Mouse (Mus musculus) forebrain, embryonic 10.5 days (tissue): ENCODE data around the gene Nudt22. TPM values are rescaled to one million over a fixed set of nuclear protein-coding genes. Genes with fewer than 3 reads are reported as not detected.

ENCODE experiments used
- DNase-seq: peaks from one replicate; pipeline ENCODE4 v3.0.0-alpha.2; 2017; ENCODE audit warnings: low spot score; ENCODE audit errors: extremely low spot score
- H3K27ac ChIP-seq: fragments of 300-500 bp; sonication (generic); 2 replicates; pipeline ENCODE4 v1.5.1; 2016; ENCODE audit warnings: mild to moderate bottlenecking
- H3K27me3 ChIP-seq: fragments of 300-500 bp; sonication (generic); 2 replicates; pipeline ENCODE4 v1.6.1; 2016; ENCODE audit warnings: mild to moderate bottlenecking; ENCODE audit not compliant: poor library complexity, severe bottlenecking
- H3K36me3 ChIP-seq: fragments of 300-500 bp; sonication (generic); replicated peaks from 2 replicates; pipeline ENCODE4 v1.6.1; 2016; ENCODE audit warnings: mild to moderate bottlenecking, moderate library complexity
- H3K4me1 ChIP-seq: fragments of 300-500 bp; sonication (generic); 2 replicates; pipeline ENCODE4 v1.6.1; 2016
- H3K4me3 ChIP-seq: fragments of 300-500 bp; sonication (generic); 2 replicates; pipeline ENCODE4 v1.5.1; 2016; ENCODE audit warnings: mild to moderate bottlenecking, moderate library complexity
- H3K9me3 ChIP-seq: fragments of 300-500 bp; sonication (generic); 2 replicates; pipeline ENCODE4 v1.6.1; 2016; ENCODE audit warnings: mild to moderate bottlenecking, moderate library complexity
- whole genome bisulfite sequencing: fragments of 180-500 bp; shearing (Covaris S2); methylation state at CpG from one replicate; pipeline ENCODE4 v1.1.7; 2016; 5-methylcytosine and 5-hydroxymethylcytosine counted together
- polyA plus RNA-seq: library from polyadenylated mRNA; unstranded; fragments of >200 nt; fragmentation: Nextera tagmentation; extraction: Ambion mirVana; gene quantifications from 2 replicates; pipeline ENCODE4 v1.2.1, GENCODE M21; 2016

Gene Nudt22
- polyA plus RNA-seq, 1 experiment from 2014 or later, result 18.4 TPM

DNA sequence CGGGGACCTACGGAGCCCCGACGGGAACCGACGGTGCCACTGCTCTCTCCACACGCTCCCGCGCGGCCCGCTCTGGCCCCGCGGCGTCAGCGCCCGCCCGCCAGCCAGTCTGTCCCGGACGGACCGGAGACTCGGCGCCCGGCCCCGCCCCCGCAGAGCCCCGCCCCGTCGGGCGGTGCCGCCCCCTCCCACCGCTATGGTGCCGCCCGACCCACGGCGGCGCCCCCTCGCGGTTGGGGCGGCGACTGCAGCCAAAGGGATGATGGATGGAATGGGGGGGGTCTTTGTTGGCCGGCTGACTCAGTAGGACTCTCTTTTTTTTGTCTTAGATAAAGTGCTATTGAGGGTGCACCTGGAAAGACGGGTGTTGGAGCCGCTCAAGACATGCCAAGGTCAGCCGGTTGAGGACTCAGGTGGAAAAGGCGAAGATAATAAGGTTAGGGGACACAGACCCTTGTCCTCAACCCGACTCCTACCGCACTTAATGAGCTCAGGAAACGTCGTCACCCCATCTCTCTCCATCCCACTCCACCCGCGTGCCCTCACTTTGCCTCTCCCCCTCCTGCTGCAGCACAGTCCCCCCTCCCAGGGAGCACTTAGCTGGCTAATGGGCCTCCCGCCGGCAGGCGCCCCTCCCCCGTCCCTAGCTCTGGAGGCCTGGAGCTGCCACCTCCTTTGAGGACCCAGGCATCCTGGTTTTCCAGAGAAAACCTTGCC lies 26.1 kb downstream of the Nudt22 start:
- WGBS, result 1% methylated on average over 54 of the region's 55 CpGs
- Histone ChIP-seq H3K9me3 (no peaks in the 10 kb centered on the region), H3K27ac (peak overlapping the region; percentile 81), H3K36me3 (peaks cover 19% of the 10 kb centered on the region), H3K4me1 (peaks cover 63% of the 10 kb centered on the region), H3K4me3 (peak overlapping the region; percentile 65), H3K27me3 (peaks cover 56% of the 10 kb centered on the region)
- DNase-seq, result peak; percentile 52

DNA sequence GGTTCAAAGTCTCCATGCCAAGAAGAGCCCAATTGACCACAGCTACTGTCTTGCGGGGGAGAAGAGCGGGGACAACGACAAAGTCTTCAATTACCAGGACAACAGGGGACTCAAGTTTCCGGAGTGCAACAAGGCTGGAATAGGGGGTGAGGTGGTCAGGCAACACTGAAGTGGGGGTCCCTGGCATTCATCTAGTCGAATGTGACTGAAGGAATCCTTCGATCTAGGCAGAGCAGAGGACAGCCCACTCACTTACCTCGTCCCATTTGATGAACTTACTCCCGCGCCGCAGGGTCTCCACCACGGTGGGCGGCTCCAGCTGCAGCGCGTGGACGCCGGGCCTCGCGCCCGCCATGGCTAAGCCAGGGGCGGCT lies 26.6 kb downstream of the Nudt22 start:
- H3K27ac ChIP-seq, result peak overlapping the region; percentile 81

DNA sequence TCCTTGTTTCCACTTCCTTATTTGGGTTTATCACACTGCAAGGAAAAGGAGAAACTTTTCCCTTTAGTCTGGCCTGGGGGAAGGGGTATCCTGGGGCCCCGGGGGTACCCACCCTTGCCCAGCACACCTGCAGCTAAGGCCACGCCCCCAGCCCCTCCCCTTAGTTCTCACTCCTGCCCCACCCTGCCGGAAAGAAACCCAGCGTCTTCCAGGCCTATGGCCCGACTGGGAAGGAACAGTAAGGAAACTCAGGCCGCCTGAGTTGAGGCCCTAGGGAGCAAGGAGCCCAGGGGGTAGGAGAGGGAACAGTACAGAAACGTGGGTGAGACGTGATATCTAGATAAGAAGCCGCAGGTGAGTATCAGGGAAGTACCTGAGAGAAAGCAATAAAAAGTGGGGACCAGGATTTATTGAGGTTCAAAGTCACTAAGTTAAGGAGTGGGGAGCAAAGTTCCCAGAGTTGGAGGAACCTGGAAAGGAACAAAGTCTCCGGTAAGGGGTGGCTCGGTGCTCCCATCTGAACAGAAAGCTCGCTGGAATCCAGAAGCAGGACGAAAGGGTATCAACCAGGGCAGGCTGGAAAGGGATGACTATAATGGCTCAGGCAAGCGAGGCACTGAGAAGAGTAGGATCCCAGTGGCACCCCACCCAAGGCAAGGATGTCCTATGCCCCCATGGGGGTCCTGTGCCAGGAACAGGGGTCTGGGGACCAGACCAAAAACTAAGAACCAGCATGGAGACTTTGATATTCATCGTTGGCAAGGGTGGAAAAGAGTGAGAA lies 27.2 kb downstream of the Nudt22 start:
- peaks cover 31% of the 10 kb centered on the region for H3K36me3 ChIP-seq
- H3K27ac ChIP-seq, result peak overlapping the region; percentile 81; the same call in 1 of the 2 replicates
- no peak for DNase-seq
- WGBS, result 14% methylated on average over 15 of the region's 15 CpGs
- H3K9me3 ChIP-seq, result no peaks in the 10 kb centered on the region
- peaks cover 57% of the 10 kb centered on the region for H3K4me1 ChIP-seq
- peak overlapping the region; percentile 65 for H3K4me3 ChIP-seq
- H3K27me3 ChIP-seq, result peaks cover 56% of the 10 kb centered on the region

More for the DNA sequence above, 26.6 kb downstream of the Nudt22 start:
- DNase-seq, result no peak
- peaks cover 56% of the 10 kb centered on the region for H3K27me3 ChIP-seq
- 0% methylated on average over 20 of the region's 20 CpGs for WGBS
- H3K36me3 ChIP-seq, result peaks cover 25% of the 10 kb centered on the region
- H3K4me1 ChIP-seq, result peaks cover 63% of the 10 kb centered on the region
- H3K9me3 ChIP-seq, result no peaks in the 10 kb centered on the region
- peak overlapping the region; percentile 65 for H3K4me3 ChIP-seq

DNA sequence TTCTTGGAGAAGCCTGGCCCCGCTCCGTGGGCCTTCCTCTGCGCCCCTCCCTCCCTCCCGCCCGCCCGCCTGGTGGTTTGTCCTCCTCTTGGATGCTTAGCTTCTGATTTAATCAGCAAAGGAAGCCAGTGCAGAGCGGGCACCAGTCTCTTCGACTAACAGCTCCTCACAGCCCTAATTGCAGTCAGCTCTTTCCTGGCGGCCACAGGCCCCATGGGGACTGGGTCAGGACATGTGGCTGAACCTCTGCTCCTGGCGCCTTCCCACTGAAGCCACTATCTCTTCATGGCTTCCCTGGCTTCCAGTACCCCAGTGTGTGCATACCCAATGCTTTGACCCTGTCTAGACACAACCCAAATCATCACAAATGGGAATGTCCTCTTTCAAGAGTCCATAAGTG lies 39.5 kb downstream of the Nudt22 start:
- no peak for DNase-seq
- Histone ChIP-seq H3K4me3 (no peak overlapping the region), H3K27ac (no peak overlapping the region), H3K27me3 (no peaks in the 10 kb centered on the region), H3K36me3 (peaks cover 67% of the 10 kb centered on the region), H3K9me3 (no peaks in the 10 kb centered on the region), H3K4me1 (peaks cover 20% of the 10 kb centered on the region)
- WGBS, result 89% methylated on average over 10 of the region's 10 CpGs

DNA sequence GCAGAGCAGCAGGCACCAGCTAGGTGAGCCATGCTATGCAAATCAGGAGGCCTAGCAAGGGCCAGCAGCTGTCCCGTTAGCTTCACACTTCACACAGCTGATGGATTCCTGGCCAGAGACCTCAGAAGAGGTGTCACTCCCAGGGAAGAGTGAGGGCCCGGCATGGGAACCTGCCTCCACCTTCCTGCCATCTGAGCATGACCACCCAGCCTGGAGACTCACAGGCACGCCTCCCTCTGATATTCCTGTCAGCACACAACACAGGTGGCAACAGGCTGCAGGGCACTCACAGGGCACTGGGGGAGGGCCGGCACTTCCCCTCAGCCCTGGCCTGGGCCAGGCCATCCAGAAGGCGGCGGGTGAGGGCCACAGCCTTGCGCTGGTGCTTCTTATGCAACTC lies 40.5 kb downstream of the Nudt22 start:
- Histone ChIP-seq H3K4me1 (peaks cover 23% of the 10 kb centered on the region), H3K27me3 (no peaks in the 10 kb centered on the region), H3K9me3 (no peaks in the 10 kb centered on the region), H3K4me3 (no peak overlapping the region), H3K27ac (no peak overlapping the region), H3K36me3 (peaks cover 64% of the 10 kb centered on the region)
- DNase-seq, result no peak
- 86% methylated on average over 7 of the region's 7 CpGs for WGBS

DNA sequence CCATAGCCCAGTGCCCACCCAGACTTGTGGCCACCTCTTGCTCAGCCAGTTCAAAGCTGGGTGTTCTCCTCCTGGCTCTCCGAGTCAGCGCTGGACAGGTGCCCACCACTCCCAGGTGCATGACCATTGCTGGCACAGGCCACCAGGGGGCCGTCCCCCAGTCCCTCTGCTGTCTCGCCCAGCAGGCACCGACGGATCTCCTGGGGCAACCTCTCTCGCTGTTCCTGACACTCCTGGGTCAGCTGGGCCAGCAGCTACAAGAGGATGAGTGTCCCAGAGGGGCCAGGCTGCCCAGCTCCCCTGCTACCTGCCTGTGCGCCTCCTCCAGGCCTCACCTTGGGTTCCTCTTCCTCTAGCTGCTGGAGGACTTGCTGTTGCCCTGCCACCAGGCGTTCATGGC lies 41.9 kb downstream of the Nudt22 start:
- peak overlapping the region; percentile 18; the same call in 1 of the 2 replicates for H3K4me3 ChIP-seq
- H3K4me1 ChIP-seq, result peaks cover 33% of the 10 kb centered on the region
- no peak for DNase-seq
- no peak overlapping the region for H3K27ac ChIP-seq
- peaks cover 50% of the 10 kb centered on the region for H3K36me3 ChIP-seq
- 64% methylated on average over 9 of the region's 9 CpGs for WGBS
- no peaks in the 10 kb centered on the region for H3K27me3 ChIP-seq
- H3K9me3 ChIP-seq, result no peaks in the 10 kb centered on the region

DNA sequence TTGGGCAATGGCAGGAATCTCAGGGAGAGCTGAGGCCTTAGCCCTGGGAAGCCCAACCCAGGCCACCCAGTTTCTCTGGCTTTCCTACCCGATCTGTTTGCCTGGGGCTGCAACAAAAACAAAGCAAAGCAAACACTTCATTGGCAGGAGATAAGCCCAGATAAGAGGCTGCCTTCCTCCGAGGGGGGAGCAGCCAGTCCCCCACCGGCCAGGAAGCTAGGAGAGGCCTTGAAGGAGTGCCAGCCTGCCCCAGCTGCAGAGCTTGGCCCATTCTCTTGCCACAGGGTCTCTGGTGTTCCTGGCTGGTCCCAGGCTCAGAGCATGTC lies 43.2 kb downstream of the Nudt22 start:
- H3K27me3 ChIP-seq, result no peaks in the 10 kb centered on the region
- H3K36me3 ChIP-seq, result peaks cover 42% of the 10 kb centered on the region
- peak overlapping the region; percentile 69 for H3K4me3 ChIP-seq
- H3K4me1 ChIP-seq, result peaks cover 33% of the 10 kb centered on the region
- H3K27ac ChIP-seq, result peak overlapping the region; percentile 97
- 19% methylated on average over 3 of the region's 3 CpGs for WGBS
- H3K9me3 ChIP-seq, result no peaks in the 10 kb centered on the region
- no peak for DNase-seq

DNA sequence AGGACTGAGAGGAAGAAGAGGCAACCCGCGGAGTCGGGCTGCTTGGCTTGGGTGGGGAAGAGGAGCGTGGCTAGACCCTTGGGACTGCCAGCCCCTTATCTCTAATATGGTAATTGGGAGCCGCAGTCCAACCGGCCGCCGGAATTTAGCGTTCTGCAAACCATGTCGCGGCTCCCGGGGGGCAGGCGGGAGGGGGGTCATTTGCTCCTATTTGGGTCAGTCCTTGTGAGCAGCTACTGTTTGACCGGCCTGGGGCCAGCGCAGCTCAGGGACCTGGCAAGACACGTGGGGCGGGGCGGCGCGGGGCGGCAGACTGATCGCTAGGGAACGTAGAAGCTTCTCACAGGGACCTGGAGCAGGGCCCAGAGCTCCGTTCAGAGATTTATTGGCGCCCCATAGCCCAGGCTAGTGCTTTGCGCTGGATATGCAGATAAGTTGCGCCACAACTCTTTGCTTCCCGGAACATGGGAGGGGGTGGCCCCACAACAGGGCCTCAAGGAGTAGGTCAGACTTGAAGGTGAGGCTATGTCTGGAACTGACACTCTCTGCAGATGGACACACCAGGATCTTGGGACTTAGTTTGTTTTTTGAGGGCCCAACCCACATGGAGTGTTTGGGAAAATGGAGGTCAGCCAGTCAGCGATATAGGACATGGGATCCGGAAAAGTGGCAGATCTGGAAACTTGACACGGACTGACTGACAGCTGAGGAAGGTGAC lies 43.8 kb downstream of the Nudt22 start:
- H3K27ac ChIP-seq, result peak overlapping the region; percentile 97
- H3K9me3 ChIP-seq, result no peaks in the 10 kb centered on the region
- H3K4me1 ChIP-seq, result peaks cover 33% of the 10 kb centered on the region
- H3K36me3 ChIP-seq, result peaks cover 36% of the 10 kb centered on the region
- peak overlapping the region; percentile 69 for H3K4me3 ChIP-seq
- H3K27me3 ChIP-seq, result no peaks in the 10 kb centered on the region
- DNase-seq, result peak; percentile 67
- 3% methylated on average over 31 of the region's 31 CpGs for WGBS

DNA sequence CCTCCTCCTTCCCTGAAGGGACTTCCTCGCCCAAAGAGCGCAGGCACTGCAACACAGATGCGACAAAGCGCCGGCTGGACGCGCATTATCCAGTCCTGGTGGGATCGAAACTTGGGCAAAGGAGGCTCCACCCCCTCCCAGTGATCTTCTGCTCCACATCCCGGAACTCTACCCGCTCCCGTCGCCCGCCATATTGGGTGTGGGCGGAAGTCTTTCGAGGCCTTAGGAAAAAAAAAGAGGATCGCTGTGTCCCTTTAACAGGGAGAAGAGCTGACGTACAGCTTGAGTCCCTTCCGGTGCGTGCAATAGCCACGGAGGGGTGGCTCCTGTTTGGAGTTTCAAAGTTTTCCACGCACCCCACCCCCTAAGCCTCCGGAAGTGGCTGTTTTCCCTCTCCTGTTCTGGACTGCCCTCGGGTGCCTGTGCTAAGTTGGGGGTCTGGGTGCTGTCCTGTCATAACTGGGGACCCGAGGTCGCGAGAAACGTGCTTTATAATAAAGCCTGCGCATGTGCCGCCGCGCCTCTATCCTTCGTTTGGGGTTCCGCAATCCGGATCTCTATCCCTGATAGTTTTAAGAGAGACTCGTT lies 44.4 kb downstream of the Nudt22 start:
- peaks cover 30% of the 10 kb centered on the region for H3K36me3 ChIP-seq
- H3K27me3 ChIP-seq, result no peaks in the 10 kb centered on the region
- H3K4me1 ChIP-seq, result peaks cover 33% of the 10 kb centered on the region
- DNase-seq, result peak; percentile 93
- H3K4me3 ChIP-seq, result peak overlapping the region; percentile 69
- WGBS, result under 1% methylated on average over 35 of the region's 35 CpGs
- peak overlapping the region; percentile 97 for H3K27ac ChIP-seq
- no peaks in the 10 kb centered on the region for H3K9me3 ChIP-seq

DNA sequence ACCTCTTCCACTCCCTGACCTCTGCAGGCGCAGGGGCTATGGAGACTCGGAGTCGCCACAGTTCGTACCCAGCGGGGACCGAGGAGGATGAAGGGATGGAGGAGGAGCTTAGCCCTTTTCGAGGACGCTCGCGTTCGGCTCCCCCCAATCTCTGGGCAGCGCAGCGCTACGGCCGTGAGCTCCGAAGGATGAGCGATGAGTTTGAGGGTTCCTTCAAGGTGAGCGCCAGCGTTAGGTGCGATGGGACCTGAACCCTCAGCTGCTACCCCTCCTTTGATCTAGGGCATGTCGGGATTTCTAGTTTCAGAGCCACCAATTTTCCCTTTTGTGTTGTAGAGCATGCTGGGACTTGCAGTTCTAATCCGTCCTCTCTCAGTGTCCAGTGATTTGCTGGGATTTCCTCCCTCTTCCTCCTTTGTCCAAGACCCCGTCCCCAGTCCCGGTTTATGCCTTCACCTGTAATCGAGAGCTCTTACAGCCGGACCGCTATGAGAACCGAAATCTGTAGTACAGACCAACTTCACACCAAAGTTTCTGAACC lies 45.2 kb downstream of the Nudt22 start:
- peak overlapping the region; percentile 97 for H3K27ac ChIP-seq
- peaks cover 26% of the 10 kb centered on the region for H3K36me3 ChIP-seq
- no peaks in the 10 kb centered on the region for H3K27me3 ChIP-seq
- peak overlapping the region; percentile 69 for H3K4me3 ChIP-seq
- DNase-seq, result peak; percentile 73
- WGBS, result under 1% methylated on average over 28 of the region's 28 CpGs
- no peaks in the 10 kb centered on the region for H3K9me3 ChIP-seq
- peaks cover 33% of the 10 kb centered on the region for H3K4me1 ChIP-seq

DNA sequence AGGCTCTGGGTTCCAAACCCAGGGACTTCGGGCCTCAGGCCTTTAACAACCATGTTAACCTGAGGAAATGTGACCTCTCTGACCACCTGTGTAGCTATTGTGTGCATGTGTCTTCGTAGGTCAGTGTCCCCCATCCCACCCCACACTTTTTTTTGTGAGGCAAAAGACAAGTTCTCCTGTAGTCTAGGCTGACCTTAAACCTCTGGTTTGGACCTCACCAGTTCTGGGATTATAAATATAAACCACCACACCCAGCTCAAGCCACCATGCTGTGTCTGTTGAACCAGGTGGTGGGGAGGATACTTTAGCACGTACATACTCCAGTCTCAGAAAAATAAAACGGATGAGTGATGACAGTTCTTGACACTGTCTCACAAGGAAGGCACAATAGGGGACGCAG lies 46.0 kb downstream of the Nudt22 start:
- Histone ChIP-seq H3K4me1 (peaks cover 33% of the 10 kb centered on the region), H3K36me3 (peaks cover 25% of the 10 kb centered on the region), H3K9me3 (no peaks in the 10 kb centered on the region), H3K27ac (peak overlapping the region; percentile 97), H3K4me3 (peak overlapping the region; percentile 69), H3K27me3 (no peaks in the 10 kb centered on the region)
- 66% methylated on average over 5 of the region's 5 CpGs for WGBS
- no peak for DNase-seq

DNA sequence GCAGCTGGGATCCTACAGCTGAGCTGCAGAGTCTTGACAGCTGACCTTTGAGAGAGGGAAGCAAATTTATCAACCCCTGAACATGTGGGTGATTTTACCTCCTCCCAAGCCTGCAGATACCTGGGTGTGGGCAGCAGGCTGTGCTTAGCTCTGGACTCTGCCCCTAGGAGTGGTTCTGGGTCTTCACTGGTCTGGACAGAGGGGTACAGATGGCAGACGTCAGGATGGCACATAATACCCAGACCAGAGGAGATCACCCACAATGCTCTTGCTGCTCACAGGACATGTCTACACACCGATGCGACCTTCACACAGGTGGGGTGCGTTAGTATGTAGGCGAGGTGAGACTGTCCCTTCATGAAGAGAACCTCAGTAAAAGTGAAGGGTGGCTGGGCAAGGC lies 46.4 kb downstream of the Nudt22 start:
- 89% methylated on average over 5 of the region's 5 CpGs for WGBS
- H3K4me3 ChIP-seq, result peak overlapping the region; percentile 69; the same call in 1 of the 2 replicates
- no peaks in the 10 kb centered on the region for H3K9me3 ChIP-seq
- H3K36me3 ChIP-seq, result peaks cover 24% of the 10 kb centered on the region
- H3K4me1 ChIP-seq, result peaks cover 33% of the 10 kb centered on the region
- DNase-seq, result no peak
- no peak overlapping the region for H3K27ac ChIP-seq
- H3K27me3 ChIP-seq, result no peaks in the 10 kb centered on the region
